Mouse (Mus musculus) CD4-positive, CD25-positive, alpha-beta regulatory T cell, adult 2 months (primary cell): ENCODE results near the gene Jup.
"Not testable (repeated sequence)": the region's sequence is repeated elsewhere in the genome, so short reads cannot be mapped to it uniquely, and the experiment has no call there.

Experiments used
- DNase-seq: peaks from one replicate; pipeline ENCODE4 v3.0.0-alpha.2; 2012; ENCODE audit warnings: low read depth, low spot score

The Jup gene

DNA sequence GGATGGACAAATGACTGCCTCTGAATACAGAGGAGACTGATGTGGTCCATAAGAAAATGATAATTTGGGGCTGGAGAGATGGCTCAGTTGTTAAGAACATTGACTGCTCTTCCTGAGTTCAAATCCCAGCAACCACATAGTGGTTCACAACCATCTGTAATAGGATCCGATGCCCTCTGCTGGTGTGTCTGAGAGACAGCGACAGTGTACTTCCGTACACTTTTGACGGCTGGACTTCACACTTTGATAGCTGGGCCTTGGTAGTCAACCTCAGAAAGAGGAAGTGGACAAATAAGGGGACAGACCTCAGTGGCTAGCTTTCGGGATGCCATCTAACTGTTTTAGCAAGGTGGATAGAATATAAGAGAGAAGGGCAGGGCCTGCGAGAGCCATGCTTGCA is 37.4 kb downstream of the Jup start:
- DNase-seq: no peak

GRCm38 (mm10) chr11:100357408-100357807 is 40.2 kb downstream of the Jup start:
- DNase-seq: no peak

- DNase-seq: no peak
Observed at GRCm38 (mm10) chr11:100356819-100357211, 40.7 kb downstream of the Jup start.

DNA sequence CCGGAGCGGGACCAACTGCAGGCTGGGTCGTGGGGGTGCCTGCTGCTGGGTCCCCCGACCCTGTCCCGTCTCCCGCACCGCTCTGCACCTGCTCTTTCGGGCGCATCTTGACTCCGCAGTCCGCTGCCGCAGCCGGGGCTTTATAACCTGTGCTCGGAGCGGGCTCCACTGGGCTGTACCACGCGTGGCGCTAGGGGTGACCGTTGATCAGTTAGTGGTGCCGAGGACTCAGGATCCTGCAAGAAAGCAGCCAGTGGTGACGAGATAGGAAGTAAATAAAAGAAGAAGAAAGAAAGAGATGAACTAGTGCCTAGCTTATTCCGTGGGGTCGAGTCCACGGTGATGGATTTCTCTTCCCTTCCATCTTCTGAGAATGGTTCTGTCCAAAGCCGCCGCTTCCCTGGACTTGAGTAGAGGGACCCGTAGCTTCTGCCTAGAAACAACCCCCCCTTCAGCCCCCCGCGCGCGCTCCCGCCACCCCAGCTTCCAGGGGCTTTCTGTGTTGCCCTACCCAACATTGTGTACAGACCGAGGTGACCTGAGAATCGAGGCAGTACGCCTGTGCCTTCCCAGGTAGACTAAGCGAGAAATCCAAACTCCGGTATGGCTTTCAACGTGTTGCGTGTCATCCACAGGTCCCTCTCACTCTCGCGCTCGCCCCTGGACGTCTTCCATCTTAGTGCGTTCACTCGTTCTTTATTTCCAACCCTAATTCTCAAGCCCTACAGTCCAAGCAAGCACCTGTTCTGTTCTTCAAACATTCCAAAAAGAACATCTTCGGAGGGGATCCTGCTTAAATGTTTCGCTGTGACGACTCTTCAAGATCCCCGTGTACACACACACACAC is 41.4 kb downstream of the Jup start, which contains the start of gene Hap1:
Gene Hap1, minus strand, starts transcription at position 157 of the 847 bp plus-strand sequence.
- DNase-seq: peak; percentile 73

GRCm38 (mm10) chr11:100355151-100355951 is 42.2 kb downstream of the Jup start:
- DNase-seq: peak; percentile 82

DNA sequence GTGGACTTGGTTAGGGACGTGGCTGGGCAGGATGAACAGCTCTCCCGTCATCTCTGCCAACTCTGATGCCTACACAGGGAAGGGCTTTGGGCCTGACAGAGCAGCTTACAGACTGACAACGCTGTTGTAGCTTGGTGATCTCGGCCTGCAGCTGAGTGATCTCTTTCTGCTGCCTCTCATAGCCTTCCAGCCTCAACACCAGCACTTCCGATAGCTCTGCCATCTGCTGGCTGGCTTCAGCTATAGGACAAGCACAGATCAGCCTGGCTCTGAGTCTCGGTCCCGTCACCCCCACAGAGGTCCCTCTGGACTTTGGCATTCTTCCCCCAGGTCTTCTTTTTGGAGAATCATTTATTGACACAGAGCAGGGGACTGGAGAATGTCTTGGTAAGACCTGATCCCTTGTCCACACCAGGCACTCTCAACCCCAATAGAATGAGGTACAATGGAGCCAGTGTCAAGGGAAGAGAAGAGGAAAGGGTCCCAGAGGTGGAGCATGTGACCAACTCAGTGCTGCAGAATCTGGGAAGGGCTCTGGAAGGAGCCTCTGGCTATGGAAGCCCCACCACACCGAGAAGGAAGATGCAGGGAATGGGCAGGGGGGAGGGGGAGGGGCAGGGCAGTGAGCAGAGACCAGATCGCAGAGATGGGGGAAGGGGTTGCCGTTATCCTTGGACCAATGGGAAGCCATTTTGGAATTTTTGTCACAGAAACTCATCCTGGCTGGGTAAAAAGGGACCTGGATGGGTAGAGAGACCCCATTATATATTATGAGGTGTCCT is 45.3 kb downstream of the Jup start:
- DNase-seq: peak; percentile 57

- DNase-seq: no peak
Observed at GRCm38 (mm10) chr11:100344269-100344668, 53.3 kb downstream of the Jup start.

DNA sequence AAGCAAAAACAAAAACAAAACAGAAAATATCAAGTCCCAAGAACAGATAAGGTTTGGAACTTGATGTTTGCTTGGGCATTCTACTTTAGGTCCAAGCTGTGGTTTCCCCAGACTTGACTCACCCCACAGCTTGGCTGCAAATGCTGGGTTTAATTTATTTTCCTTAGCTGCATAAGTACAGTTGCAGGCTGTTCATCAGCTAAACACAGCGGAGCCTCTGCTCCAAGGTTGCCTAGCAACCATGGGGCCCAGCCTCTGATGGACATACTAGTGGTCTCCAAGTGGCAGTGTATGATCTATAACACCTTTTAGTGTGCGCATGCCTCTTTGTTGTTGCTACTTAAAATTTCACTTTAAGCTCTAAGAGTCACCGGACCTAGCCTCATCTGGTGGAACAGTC is 61.8 kb downstream of the Jup start:
- DNase-seq: no peak

DNA sequence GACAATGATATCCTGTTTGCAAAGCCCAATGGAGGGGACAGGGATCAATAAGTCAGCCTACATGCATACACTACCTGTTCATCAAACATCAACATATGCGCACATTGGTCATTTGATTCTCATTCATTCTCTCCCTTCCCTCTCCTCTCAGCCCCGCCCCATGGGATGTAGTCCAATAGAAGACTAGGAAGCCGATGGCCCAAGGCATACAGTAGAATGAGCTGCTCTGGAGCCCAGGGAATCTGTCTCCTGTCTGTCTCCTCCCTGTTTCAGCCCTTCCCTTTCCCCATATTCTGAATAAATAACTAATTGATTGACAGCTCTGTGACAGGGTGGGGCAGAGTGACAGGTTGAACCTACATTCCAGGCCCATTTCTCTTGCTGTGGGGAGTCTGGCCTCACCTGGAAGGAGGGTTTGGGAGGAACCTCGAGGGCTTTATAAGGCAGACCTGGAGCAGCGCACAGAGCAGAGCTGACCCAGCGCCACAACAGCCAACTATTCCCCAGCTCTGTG is 63.6 kb downstream of the Jup start, which contains the start of gene Gast:
Gene Gast, plus strand, starts transcription at position 464 of the 514 bp plus-strand sequence.
- DNase-seq: no peak

- no peak for DNase-seq
Observed at GRCm38 (mm10) chr11:100332766-100333515, 64.6 kb downstream of the Jup start.

- not testable (repeated sequence) for DNase-seq
Observed at GRCm38 (mm10) chr11:100330816-100331375, 66.7 kb downstream of the Jup start.

GRCm38 (mm10) chr11:100330235-100330634 is 67.3 kb downstream of the Jup start:
- DNase-seq: no peak

DNA sequence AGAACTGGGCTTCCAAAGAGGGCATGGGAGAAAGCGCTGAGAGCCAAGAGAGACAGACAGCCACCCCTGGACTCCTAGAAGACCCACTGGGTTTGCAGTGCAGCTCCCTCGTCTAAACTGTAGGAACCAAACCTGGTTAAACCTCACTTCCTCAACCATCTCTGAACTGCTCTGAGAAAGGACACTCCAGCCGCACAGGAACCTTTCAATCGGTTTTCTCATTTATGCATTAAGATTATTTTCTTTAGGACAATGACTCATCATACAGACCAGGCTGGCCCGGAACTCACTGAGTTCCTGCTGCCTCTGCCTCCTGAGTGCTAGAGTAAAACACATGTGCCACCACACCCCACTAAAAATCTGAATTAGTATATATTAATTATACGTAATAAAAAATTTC is 69.8 kb downstream of the Jup start:
- no peak for DNase-seq

DNA sequence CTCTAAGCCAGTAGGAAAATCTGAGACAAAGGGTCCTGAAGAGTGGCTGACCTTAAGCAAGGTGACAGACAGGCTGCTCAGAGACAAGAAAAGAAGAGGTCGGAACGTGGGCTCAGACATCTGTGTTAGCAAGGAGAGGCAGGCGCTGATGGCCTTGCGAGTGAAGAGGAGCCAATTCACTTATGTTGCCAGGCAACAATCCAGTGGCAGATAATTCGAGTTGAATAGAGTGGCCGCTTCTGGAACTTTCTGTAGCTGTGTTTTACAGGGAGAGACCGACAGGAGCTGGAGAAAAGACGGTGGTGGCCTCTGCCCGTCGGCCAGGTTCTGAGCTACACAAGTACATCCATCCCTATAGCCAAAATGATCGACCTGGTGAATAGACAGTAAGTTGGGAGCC is 70.2 kb downstream of the Jup start:
- no peak for DNase-seq

- DNase-seq: no peak
Observed at GRCm38 (mm10) chr11:100325062-100325629, 72.4 kb downstream of the Jup start.

DNA sequence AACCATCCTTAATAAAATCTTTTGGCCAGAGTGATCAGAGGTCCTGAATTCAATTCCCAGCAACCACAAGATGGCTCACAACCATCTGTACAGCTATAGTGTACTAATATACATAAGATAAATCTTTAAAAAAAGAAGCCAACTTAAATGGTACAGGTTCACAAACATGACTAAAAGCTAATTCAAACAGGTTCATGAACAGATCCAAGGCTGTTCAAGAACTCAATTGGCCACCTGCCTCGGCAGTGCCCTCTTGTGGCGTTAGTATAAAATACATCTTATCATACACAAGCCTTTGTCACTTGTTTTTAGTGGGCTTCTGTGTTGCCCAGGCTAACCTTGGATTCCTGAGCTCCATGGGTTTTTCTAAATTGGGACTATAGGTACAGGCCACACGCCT is 74.0 kb downstream of the Jup start:
- peak; percentile 89 for DNase-seq

- peak; percentile 44 for DNase-seq
Observed at GRCm38 (mm10) chr11:100322591-100323258, 74.8 kb downstream of the Jup start.

- peak; percentile 53 for DNase-seq
Observed at GRCm38 (mm10) chr11:100321479-100322305, 75.9 kb downstream of the Jup start.
